In genomic region chr1:134341641-134342277, GRCm38 (mm10) we compare ENCODE assay signal across 1 mouse cellular context.
TF ChIP-seq lines count a peak whose summit lies in the region.

No protein-coding gene starts in this region.

TF ChIP-seq in CH12.LX, 34 proteins besides CTCF, POLR2A, EP300 and RAD21 (continued from another document):
- TF ChIP-seq JUND (conservative IDR thresholded peaks at IDR 0.05; ENCODE audit: low read depth, low read length) = peak; percentile 79
- peak; percentile 48; the same call in 1 of the 2 replicates for TF ChIP-seq JUN (IDR thresholded peaks at IDR 0.05; ENCODE audit: insufficient read depth, low read depth, low read length)
- TF ChIP-seq SIN3A (IDR thresholded peaks at IDR 0.05; ENCODE audit: low read length) = no peak
- TF ChIP-seq MAX (IDR thresholded peaks at IDR 0.05; ENCODE audit: low read length) = no peak
- peak; percentile 81 for TF ChIP-seq IRF4 (IDR thresholded peaks at IDR 0.05; ENCODE audit: low read depth, low read length)
- TF ChIP-seq ZKSCAN1 (IDR thresholded peaks at IDR 0.05; ENCODE audit: borderline replicate concordance, low read depth, low read length) = no peak
- no peak for TF ChIP-seq ELF1 (IDR thresholded peaks at IDR 0.05; ENCODE audit: low read depth, low read length)
- TF ChIP-seq UBTF (IDR thresholded peaks at IDR 0.05; ENCODE audit: low read depth, low read length) = no peak
